Mouse (Mus musculus) gonadal fat pad, adult 2 months (tissue): ENCODE results near the gene Mllt6. TPM values are rescaled to one million over a fixed set of nuclear protein-coding genes. Genes with fewer than 3 reads are reported as not detected.
"Not testable (repeated sequence)": the region's sequence is repeated elsewhere in the genome, so short reads cannot be mapped to it uniquely, and the experiment has no call there.

Source experiments
- DNase-seq: peaks from one replicate; pipeline ENCODE4 v3.0.0-alpha.2; 2012; ENCODE audit warnings: low read depth
- polyA plus RNA-seq: library from polyadenylated mRNA; depleted of rRNA; stranded (reverse); fragments of >200 nt; gene quantifications from 2 replicates; pipeline ENCODE4 v1.2.3, GENCODE M21; 2012

Gene Mllt6
- polyA plus RNA-seq, 1 experiment = 24.5 TPM

DNA sequence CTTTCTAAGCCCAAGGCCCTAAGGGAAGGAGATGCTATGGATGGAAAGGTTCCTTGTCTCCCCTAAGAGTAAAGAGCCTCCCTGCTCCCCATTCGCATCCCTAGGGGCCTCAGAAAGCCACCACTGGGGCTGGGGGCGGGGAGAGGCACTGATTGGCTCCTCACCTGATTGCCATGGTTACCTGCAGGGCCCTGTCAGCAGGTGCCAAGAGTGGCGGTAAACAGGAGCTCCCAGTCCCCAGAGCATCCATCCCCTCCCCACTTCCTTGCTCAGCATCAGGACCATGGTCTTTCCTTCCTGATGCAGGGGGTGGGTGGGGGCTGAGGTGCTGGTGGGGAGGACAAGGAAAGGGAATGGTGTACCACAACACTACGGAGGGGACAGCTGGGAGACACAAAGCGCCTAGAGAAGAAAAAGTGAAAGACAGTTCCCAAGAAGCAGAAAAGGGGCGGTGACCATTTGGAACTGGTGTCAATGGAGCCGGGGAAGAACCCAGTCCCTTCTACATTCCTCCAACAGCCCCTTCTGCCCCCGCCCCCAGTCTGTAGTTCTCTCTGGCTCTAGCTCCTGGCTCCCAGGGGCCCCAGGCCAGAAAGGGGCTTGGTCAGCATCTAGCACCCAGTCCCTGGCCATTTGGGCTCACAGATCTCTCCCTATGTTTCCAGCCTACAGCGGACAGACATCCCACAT, 32.6 kb downstream of the Mllt6 start:
- DNase-seq = no peak

DNA sequence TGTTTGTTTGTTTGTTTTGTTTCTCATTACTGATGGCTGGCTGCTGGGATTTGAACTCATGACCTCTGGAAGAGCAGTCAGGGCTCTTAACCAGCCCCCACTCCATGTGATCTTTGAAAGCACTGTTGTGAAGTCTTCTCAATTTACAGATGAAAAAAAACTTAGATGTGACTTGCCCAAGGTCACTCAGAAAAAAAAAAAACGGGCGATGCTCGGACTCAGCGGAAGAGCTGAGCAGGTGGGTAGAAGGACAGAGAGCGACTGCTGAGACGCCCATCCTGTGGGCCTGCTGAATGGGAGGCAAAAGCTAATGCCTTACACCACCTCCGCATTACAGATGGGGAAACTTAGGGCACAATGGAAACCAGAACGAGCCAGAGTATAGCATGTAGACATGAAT, 33.5 kb downstream of the Mllt6 start:
- DNase-seq = no peak

DNA sequence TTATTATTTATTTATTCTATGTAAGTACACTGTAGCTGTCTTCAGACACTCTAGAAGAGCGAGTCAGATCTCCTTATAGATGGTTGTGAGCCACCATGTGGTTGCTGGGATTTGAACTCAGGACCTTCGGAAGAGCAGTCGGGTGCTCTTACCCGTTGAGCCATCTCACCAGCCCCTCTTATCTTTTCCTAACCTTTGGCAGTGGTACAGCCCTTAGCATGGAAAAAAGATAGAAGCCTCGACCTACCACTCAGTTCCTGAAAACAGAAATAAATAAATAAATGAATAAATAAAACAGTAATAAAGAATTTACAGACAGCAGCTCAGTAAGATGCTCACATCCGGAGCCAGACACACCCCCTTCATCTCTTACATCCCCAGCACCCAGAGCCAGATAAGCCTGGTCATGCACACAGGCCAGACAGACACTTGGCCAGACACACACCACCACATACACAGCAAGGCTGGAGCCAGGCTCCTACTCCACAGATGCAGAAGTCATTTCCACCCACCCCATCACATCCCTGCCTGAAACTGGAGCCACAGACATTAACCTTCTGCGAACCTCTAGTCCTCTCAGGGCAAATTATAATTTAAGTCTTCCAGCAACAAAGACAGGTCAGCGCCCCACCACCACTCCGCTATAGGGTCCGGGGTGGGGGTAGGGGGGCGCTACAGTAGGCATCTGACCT, 34.1 kb downstream of the Mllt6 start:
- DNase-seq = no peak

DNA sequence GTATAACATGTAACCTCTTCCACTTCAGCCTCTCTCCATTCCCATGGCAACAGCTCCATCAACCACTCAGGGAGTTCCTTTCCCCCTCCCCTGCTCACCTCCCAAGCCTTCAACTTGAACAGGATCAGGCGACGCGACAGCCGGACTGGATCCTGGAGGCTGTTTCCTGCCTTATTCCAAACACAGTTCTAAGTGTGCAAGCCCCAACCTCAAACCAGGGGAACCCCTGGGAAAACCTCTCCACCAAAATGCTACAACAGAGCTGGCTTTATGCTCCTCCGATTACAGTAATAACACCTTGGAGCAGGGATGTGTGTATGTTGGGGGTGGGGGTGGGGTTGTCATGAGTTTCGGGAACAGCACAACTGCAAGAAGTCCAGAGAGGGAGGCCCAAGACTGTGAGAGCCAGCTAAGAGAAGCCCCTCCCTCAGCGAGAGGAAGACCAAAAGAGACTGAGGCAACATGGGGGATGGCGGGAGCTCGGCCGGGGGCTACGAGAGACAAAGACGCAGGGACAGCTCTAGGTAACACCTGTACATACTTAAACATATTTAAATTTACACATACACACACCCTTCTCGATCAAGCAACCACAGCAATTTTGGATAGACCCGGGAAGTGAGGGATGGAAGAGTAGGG, 34.8 kb downstream of the Mllt6 start:
- no peak for DNase-seq

DNA sequence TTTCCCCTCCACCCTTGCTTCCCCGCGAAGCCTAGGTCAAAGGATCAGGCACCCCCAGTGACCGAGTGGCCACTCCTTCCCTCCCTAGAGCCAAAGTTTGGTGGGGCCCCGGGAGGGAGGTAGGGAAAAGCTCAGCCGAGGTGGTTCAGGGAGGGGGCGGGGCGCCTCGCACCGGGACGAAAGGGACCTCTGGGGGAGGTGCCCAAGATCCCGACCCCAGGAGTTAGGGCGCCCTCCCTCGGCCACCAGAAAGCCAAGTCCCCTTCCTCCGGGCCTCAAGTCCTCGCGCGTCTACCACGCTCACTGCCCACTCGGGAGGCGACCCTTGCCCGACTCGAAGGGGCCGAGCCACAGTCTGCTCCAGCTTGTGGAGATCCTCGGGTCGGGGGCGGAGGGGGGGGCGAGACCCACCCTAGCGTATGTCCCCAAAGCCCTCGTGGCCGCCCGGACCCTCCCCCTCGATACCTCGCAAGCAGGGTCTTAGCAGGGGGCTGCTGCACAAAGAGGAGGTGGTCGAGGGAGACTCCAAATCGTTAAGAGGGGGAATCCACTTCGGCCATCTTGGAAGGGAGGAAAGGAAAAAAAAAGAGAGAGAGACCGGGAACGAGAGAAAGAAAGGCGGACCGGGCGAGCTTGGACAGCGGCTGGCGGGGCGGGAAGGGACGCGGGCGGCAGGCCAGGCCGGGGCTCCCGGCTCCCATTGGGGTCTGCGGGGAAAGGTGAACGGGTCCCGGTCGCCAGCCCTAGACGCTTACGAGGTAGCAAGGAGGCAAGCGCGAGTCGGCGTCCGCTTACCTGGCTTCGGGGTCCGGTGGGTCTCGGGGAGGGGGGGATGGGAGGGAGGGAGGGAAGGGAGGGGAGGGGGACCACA, 35.8 kb downstream of the Mllt6 start:
- DNase-seq = no peak

DNA sequence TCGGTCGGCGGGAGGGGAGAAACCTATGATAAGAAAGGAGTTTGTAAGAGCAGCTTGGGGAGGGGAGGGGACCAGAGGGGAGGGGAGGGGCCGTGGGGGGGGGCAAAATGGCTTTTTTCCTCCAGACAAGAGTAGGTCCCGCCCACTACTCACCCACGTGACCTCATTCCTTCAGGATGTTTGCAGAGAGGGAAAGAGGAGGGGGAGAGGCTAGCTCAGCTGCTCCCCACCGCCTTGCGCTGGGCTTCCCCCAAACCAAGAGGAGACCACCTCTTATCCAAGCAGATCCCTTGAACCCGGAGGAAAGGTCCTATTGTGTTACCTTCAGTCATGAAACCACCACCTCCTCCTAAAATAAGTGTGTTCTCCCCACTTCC, 36.4 kb downstream of the Mllt6 start:
- DNase-seq = no peak

DNA sequence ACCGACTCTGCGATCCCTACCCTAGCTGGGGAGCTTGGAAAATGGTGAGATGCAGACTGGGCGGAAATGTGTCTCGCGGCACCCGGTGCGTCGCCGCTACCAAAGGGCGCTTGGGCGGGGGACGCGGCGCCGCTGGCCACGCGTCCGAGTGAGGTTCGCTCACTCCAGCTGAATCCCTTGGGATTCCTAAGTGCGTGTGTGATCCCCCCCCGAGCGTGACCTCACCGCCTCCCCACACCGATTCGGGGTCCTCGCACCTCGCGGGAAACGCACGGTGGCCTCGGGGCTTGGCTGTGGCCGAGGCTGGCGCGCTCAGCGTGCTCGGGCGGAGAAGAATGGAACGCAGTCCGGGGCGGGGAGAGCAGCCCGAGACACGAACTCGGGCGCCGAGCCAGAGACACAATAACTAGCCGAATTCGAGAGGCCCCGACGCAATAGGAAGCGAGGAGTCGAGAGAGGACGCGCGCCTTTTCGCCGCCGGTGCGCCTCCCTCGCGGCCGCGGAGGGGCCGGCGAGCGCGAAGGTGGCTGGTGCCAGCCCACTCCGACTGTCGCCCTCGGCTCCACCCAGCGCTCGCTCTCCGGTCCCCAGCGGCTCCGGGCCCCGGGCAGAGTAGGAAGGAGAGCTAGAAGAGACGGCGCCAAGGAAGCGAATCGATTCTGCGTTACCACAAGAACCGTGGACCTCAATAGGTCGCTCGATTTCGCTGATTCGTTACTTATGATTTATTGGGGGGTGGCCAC, 37.0 kb downstream of the Mllt6 start, which contains the start of gene Pcgf2:
Pcgf2 (minus strand) TSS at position 495 of the 743 bp plus-strand sequence.
- no peak for DNase-seq

DNA sequence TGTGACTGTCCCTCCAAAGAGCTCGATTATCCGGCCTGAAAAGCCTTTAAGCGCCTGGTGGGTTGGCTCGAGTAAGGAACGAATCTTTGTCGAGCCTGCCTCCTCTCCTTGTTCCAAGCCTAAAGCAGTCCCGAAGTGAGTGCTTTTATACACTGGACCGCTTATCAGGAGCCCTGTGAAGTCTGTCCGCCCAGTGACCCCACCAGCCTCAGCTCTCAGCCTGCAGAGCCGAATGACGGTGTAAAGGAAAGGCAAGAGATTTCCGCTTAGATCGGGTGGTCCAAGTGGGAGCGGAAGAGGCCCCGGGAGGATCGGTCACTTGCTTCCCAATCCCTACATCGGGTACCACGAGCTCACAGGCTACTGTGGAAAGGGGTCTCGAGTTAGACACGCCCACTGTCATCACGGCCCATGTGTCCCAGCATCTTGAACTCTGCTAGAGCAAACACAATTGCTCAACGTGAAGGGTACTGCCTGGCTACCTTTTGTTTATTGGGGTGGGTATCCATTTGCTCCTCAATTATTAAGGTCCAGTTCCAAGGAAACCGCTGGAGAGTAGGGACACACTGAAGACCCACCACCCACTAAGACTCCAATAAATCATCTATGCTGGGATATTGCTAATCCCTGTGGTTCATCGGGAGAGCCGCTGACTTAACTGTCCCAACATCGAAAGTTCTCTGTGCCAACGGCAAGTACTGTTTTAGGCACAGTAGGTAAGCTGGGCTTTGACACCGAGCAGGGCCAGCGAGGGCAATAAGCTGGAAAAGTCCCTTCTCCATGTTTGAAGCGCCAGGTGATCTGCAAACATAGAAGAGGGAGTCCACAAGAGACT, 37.7 kb downstream of the Mllt6 start:
- no peak for DNase-seq

DNA sequence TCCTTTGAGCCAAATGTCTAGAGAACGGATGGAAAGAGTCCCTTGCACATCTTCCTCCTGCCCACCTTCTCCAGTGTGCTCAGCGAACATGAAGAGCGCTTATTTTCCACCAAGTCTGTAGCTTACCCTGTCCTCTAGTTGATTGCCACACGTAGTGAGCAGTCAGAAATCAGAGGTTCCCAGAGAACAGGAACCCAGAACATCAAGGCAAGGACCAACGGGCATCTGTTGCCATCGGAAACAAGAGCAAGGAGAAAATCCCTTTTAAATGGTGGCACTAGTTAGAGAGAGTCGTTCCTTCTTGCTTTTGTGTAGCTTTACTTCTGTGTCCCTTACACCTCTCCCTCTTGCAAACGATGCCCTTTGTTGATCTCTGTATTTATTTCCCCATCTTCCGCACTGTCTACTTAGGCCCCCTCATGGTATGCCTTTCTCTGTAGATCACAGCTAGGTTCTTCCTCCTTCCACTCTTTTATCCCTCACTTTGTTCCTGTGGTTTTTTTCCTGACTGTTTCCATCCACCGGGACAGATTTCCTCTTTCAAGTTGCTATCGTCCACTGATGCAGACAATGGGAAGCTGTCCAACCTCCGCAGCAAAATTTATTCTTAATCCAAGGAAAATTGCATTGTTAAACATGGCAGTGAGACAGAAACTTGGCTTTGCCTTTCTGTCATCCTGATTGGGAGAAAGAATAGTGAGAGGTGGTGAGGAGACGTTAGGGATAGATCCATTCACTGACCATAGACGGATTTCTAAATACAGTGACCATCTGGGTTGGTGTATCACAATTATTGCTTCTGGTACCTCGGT, 38.6 kb downstream of the Mllt6 start:
- DNase-seq = no peak

DNA sequence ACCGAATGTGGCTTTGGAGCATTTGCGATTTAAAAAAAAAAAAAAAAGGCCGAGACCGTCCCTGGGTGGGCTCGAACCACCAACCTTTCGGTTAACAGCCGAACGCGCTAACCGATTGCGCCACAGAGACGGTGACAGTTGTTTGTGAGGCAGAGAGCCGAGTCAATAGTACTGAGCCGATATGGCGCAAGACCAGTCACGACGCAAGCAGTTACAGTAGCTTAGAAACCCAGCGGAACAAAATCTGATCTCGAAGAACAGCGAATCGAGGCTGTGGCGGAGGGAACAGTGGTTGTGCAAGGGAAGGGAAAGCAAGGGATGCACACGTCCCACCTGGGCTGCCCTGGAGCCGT, 39.2 kb downstream of the Mllt6 start:
- no peak for DNase-seq

DNA sequence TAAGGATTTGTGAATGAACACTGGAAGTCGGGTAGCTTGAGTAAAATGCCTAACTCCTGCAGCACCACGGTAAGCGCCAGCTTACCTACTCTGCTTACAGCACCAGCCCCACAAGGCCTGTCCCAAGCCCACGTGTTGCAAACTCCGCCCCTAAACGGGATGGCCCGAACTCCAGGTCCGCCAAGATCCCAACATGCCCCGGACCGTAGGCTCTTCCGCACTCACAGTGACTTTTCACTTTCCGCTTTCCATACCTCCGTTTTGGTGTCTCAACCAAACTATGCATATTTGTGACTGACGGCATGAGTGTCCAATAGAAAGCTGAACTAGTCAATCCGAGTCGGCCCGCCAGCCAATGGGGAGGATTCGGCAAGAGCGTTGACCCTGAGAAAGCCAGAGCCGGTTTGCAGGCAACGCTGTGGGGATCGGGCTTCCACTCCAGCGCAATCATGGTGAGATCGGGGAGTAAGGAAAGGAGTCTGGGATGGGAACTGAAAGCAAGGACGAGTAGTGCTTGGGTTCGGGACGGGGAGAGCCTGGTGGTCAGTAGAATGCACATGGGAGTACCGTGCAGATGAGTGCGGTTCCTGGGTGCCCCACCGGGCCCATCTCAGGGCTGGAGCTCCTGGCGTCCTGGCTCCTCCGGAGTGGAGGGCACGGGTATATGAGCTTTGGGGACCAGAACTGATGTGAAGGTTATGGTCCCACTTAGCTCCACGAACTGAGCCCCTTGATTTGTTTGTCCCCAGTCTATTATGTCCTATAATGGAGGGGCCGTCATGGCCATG, 40.0 kb downstream of the Mllt6 start, which contains the start of gene Psmb3:
Psmb3 (plus strand) TSS at position 361 of the 788 bp plus-strand sequence.
- peak; percentile 100 for DNase-seq

DNA sequence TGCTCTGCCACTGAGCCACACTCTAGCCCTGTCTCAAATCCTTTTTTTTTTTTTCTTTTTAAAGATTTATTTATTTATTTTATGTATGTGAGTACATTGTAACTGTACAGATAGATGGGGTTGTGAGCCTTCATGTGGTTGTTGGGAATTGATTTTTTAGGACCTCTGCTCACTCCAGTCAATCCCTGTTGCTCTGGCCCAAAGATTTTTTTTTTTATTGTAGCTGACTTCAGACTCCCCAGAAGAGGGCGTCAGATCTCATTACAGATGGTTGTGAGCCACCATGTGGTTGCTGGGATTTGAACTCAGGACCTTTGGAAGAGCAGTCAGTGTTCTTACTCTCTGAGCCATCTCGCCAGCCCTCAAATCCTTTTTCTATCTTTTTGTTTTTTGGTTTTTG, 46.9 kb downstream of the Mllt6 start:
- not testable (repeated sequence) for DNase-seq

DNA sequence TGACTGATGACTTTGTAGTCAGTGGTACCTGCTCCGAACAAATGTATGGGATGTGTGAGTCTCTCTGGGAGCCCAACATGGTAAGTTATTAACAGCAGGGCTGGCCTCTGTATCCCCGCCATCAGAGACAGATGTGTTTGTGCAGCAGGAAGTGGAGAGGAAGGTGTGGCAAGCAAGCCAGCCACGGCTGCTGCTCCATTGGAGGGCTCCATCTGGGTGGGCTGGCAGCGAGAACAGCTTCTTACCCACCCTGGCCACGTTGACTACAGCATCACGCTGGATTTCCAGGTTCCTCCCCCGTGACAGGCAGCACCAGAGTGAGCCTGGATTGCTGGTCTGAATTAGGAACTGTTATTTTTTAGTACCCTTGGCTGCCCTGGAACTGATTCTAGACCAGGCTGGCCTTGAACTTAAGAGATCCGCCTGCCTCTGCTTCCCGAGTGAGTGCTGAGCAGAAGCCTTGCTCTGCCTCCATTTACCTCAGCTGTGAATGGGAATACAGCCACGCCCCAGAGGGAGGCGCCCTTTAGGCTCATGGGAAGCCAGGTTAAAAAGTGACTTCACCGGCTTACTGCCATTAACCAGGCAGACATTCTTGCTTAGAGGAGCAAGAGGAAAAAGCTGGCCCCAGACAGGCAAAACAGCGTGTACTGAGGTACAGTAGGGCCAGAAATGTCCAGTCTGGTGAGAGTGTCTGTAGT, 48.1 kb downstream of the Mllt6 start:
- DNase-seq = no peak

DNA sequence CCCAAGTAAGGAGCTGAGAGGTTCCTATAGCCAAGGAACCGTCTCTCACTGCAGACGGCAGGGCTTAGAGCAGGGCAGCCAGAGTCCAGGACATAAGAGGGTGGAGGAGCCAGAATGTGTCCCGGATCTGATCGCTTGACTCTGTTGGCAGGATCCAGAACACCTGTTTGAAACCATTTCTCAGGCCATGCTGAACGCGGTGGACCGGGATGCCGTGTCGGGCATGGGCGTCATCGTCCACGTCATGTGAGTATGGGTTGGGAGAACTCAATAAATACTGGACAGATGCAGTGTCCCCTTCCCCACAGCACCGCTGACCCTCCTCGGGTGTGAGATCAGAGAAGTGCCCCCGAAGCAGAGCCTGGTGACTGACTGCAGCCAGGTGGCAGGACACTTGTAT, 49.1 kb downstream of the Mllt6 start:
- DNase-seq = no peak

DNA sequence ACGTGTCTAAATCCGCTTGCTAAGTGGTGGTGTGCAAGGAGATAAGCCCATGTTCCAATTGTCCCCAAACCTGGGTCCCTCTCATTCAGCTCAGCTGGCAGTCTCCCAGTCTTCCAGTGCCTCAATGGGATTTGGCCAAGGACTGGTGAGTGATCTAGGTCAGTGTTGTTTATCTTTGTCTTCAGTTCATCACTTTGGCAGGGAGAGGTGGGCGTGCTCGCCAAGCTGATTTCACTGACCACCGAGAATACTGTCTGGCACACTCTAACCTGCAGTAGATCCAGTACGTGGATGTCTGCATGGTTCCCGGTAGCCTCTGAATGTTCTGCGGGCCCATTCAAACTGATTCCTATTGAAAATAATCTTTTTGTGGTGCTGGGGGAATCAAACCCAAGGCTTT, 50.7 kb downstream of the Mllt6 start:
- no peak for DNase-seq

DNA sequence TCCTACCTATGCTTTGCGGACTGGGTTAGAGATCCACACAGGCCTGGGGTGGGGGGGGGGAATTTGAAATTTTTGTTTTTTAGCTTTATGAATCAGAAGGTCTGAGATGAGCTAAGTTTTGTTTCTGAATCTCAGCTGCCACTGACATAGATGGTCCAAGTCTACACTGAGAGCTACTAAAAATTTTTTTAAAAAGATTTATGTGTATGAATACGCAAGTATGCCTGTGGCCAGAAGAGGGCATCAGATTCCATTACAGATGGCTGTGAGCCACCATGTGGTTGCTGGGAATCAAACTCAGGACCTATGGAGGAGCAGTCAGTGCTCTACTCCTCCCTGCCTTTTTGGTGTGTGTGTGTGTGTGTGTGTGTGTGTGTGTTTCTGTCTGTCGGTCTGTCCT, 51.1 kb downstream of the Mllt6 start:
- DNase-seq = no peak

DNA sequence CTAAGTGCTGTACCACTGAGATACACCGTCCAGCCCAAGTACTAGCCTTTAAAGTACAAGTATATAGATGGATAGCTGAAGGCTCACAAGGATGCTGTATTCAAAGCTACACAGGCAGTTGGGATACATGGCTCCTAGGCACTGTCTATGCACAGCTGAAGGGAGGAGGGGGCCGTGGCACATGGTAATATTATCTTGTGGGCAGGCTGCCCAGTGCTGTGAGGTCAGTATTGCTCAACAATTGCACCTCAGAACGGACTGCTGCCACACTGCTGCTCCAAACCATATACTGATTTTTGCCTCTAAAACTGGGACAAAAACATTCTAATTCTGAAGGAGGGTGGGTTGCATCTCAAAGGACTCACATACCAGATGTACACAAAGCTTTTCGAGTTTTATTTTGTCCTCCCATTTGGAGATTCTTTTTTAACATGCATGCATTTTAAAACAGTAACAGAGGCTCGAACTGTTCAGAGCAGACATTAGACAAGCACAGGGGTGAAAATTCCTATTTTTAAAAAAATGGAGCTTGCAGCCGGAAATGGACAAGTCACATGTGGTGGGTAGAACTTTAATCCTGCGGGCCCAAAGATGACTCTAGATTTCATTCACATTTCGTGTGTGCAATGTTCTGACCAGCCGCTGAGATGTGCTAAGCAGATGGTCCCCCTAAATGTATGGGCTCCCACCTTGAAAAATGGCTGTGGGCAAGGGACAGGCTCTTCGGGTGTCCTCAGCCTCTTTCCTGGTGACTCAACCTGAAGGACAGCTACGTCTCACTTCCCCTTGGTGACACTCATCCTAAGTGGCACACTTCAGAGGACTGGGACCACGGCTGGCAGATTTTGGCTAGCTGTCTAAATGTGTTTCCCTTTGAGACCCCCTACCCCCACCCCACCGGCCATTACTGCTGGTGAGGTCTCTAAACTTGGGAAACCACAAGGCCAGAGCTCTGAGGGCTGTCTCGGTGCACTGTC, 51.9 kb downstream of the Mllt6 start:
- DNase-seq = no peak
